Mouse (Mus musculus): ENCODE results near the gene Plppr2. TPM values are rescaled to one million over a fixed set of nuclear protein-coding genes. Genes with fewer than 3 reads are reported as not detected.

Gene Plppr2
- polyA plus RNA-seq, 1 experiment from 2014 or later, result 5.3 TPM

GRCm38 (mm10) chr9:21951977-21952376 is 15.1 kb downstream of the Plppr2 start:
- no peak for ATAC-seq (replicated peaks; ENCODE audit: insufficient number of reproducible peaks, low FRiP score, low TSS enrichment)
- Histone ChIP-seq H3K9me3 (replicated peaks; ENCODE audit: control insufficient read depth, low read length) (no peaks in the 10 kb centered on the region), H3K27me3 (ENCODE audit: control insufficient read depth, insufficient read depth, low read length) (peaks cover 22% of the 10 kb centered on the region), H3K27ac (ENCODE audit: low read depth, low read length) (no peak overlapping the region), H3K4me3 (ENCODE audit: low read depth, low read length) (no peak overlapping the region), H3K4me1 (ENCODE audit: control insufficient read depth, insufficient read depth, low read length) (peaks cover 3% of the 10 kb centered on the region; the same call in 1 of the 2 replicates), H3K4me2 (no peak overlapping the region), H3K36me3 (ENCODE audit: control insufficient read depth, insufficient read depth, low read length) (no peaks in the 10 kb centered on the region), H3K9ac (ENCODE audit: low read depth, low read length) (no peak overlapping the region)
- WGBS (ENCODE audit: insufficient replicate concordance), result 61% methylated on average over 3 of the region's 3 CpGs

GRCm38 (mm10) chr9:21953600-21953999 is 16.8 kb downstream of the Plppr2 start:
- no peak overlapping the region for H3K9ac ChIP-seq (ENCODE audit: low read depth, low read length)
- H3K27me3 ChIP-seq (ENCODE audit: control insufficient read depth, insufficient read depth, low read length), result peaks cover 7% of the 10 kb centered on the region
- ATAC-seq (replicated peaks; ENCODE audit: insufficient number of reproducible peaks, low FRiP score, low TSS enrichment), result no peak
- H3K4me3 ChIP-seq (ENCODE audit: low read depth, low read length), result no peak overlapping the region
- no peak overlapping the region for H3K4me2 ChIP-seq
- WGBS (ENCODE audit: insufficient replicate concordance), result 15% methylated on average over 3 of the region's 3 CpGs
- H3K9me3 ChIP-seq (replicated peaks; ENCODE audit: control insufficient read depth, low read length), result no peaks in the 10 kb centered on the region
- H3K4me1 ChIP-seq (ENCODE audit: control insufficient read depth, insufficient read depth, low read length), result no peaks in the 10 kb centered on the region
- H3K27ac ChIP-seq (ENCODE audit: low read depth, low read length), result no peak overlapping the region
- H3K36me3 ChIP-seq (ENCODE audit: control insufficient read depth, insufficient read depth, low read length), result no peaks in the 10 kb centered on the region; the same call in 1 of the 2 replicates

- H3K9me3 ChIP-seq (replicated peaks; ENCODE audit: control insufficient read depth, low read length), result no peaks in the 10 kb centered on the region
- no peak overlapping the region for H3K4me3 ChIP-seq (ENCODE audit: low read depth, low read length)
- H3K4me2 ChIP-seq, result peak overlapping the region; percentile 65
- WGBS (ENCODE audit: insufficient replicate concordance), result 82% methylated on average over 3 of the region's 3 CpGs
- no peak overlapping the region for H3K27ac ChIP-seq (ENCODE audit: low read depth, low read length)
- no peak for ATAC-seq (replicated peaks; ENCODE audit: insufficient number of reproducible peaks, low FRiP score, low TSS enrichment)
- peaks cover 5% of the 10 kb centered on the region; the same call in 1 of the 2 replicates for H3K27me3 ChIP-seq (ENCODE audit: control insufficient read depth, insufficient read depth, low read length)
- H3K36me3 ChIP-seq (ENCODE audit: control insufficient read depth, insufficient read depth, low read length), result no peaks in the 10 kb centered on the region; the same call in 1 of the 2 replicates
- no peaks in the 10 kb centered on the region for H3K4me1 ChIP-seq (ENCODE audit: control insufficient read depth, insufficient read depth, low read length)
- no peak overlapping the region for H3K9ac ChIP-seq (ENCODE audit: low read depth, low read length)
Observed at GRCm38 (mm10) chr9:21954635-21955034, 17.8 kb downstream of the Plppr2 start.

- H3K27ac ChIP-seq (ENCODE audit: low read depth, low read length), result peak overlapping the region; percentile 16; the same call in 1 of the 2 replicates
- peak overlapping the region; percentile 65 for H3K4me2 ChIP-seq
- no peaks in the 10 kb centered on the region; the same call in 1 of the 2 replicates for H3K36me3 ChIP-seq (ENCODE audit: control insufficient read depth, insufficient read depth, low read length)
- WGBS (ENCODE audit: insufficient replicate concordance), result 1% methylated on average over 18 of the region's 18 CpGs
- peak overlapping the region; percentile 69 for H3K4me3 ChIP-seq (ENCODE audit: low read depth, low read length)
- ATAC-seq (replicated peaks; ENCODE audit: insufficient number of reproducible peaks, low FRiP score, low TSS enrichment), result peak; percentile 55; the same call in 1 of the 2 replicates
- H3K27me3 ChIP-seq (ENCODE audit: control insufficient read depth, insufficient read depth, low read length), result peaks cover 8% of the 10 kb centered on the region; the same call in 1 of the 2 replicates
- no peaks in the 10 kb centered on the region for H3K9me3 ChIP-seq (replicated peaks; ENCODE audit: control insufficient read depth, low read length)
- no peaks in the 10 kb centered on the region for H3K4me1 ChIP-seq (ENCODE audit: control insufficient read depth, insufficient read depth, low read length)
- peak overlapping the region; percentile 87 for H3K9ac ChIP-seq (ENCODE audit: low read depth, low read length)
Observed at GRCm38 (mm10) chr9:21955225-21955569, 18.4 kb downstream of the Plppr2 start.

GRCm38 (mm10) chr9:21955570-21956281 is 18.9 kb downstream of the Plppr2 start, which contains the start of gene Swsap1:
Gene Swsap1 (plus strand): TSS chr9:21955755.
- no peaks in the 10 kb centered on the region for H3K9me3 ChIP-seq (replicated peaks; ENCODE audit: control insufficient read depth, low read length)
- peak within 1 kb of the TSS; percentile 87 for H3K9ac ChIP-seq (ENCODE audit: low read depth, low read length)
- peak within 1 kb of the TSS; percentile 69 for H3K4me3 ChIP-seq (ENCODE audit: low read depth, low read length)
- peak within 1 kb of the TSS; percentile 65 for H3K4me2 ChIP-seq
- no peaks in the 10 kb centered on the region; the same call in 1 of the 2 replicates for H3K36me3 ChIP-seq (ENCODE audit: control insufficient read depth, insufficient read depth, low read length)
- H3K4me1 ChIP-seq (ENCODE audit: control insufficient read depth, insufficient read depth, low read length), result peaks cover 1% of the 10 kb centered on the region; the same call in 1 of the 2 replicates
- H3K27me3 ChIP-seq (ENCODE audit: control insufficient read depth, insufficient read depth, low read length), result peaks cover 11% of the 10 kb centered on the region
- H3K27ac ChIP-seq (ENCODE audit: low read depth, low read length), result peak within 1 kb of the TSS; percentile 89
- peak; percentile 94 for ATAC-seq (replicated peaks; ENCODE audit: insufficient number of reproducible peaks, low FRiP score, low TSS enrichment)
- under 1% methylated on average over 54 of the region's 54 CpGs for WGBS (ENCODE audit: insufficient replicate concordance)

GRCm38 (mm10) chr9:21958372-21958771 is 21.5 kb downstream of the Plppr2 start:
- H3K27ac ChIP-seq (ENCODE audit: low read depth, low read length), result no peak overlapping the region
- 79% methylated on average over 5 of the region's 5 CpGs for WGBS (ENCODE audit: insufficient replicate concordance)
- no peak overlapping the region for H3K4me2 ChIP-seq
- H3K4me1 ChIP-seq (ENCODE audit: control insufficient read depth, insufficient read depth, low read length), result peaks cover 19% of the 10 kb centered on the region
- H3K36me3 ChIP-seq (ENCODE audit: control insufficient read depth, insufficient read depth, low read length), result no peaks in the 10 kb centered on the region; the same call in 1 of the 2 replicates
- peak overlapping the region; percentile 10; the same call in 1 of the 2 replicates for H3K9ac ChIP-seq (ENCODE audit: low read depth, low read length)
- peaks cover 21% of the 10 kb centered on the region for H3K27me3 ChIP-seq (ENCODE audit: control insufficient read depth, insufficient read depth, low read length)
- no peak for ATAC-seq (replicated peaks; ENCODE audit: insufficient number of reproducible peaks, low FRiP score, low TSS enrichment)
- no peak overlapping the region for H3K4me3 ChIP-seq (ENCODE audit: low read depth, low read length)
- no peaks in the 10 kb centered on the region for H3K9me3 ChIP-seq (replicated peaks; ENCODE audit: control insufficient read depth, low read length)

- 90% methylated on average over 7 of the region's 7 CpGs for WGBS (ENCODE audit: insufficient replicate concordance)
- Histone ChIP-seq H3K4me1 (ENCODE audit: control insufficient read depth, insufficient read depth, low read length) (peaks cover 24% of the 10 kb centered on the region), H3K9me3 (replicated peaks; ENCODE audit: control insufficient read depth, low read length) (no peaks in the 10 kb centered on the region), H3K9ac (ENCODE audit: low read depth, low read length) (no peak overlapping the region), H3K4me2 (no peak overlapping the region), H3K4me3 (ENCODE audit: low read depth, low read length) (no peak overlapping the region), H3K27me3 (ENCODE audit: control insufficient read depth, insufficient read depth, low read length) (peaks cover 21% of the 10 kb centered on the region), H3K36me3 (ENCODE audit: control insufficient read depth, insufficient read depth, low read length) (no peaks in the 10 kb centered on the region; the same call in 1 of the 2 replicates), H3K27ac (ENCODE audit: low read depth, low read length) (no peak overlapping the region)
- no peak for ATAC-seq (replicated peaks; ENCODE audit: insufficient number of reproducible peaks, low FRiP score, low TSS enrichment)
Observed at GRCm38 (mm10) chr9:21959244-21959643, 22.4 kb downstream of the Plppr2 start.

- Histone ChIP-seq H3K27ac (ENCODE audit: low read depth, low read length) (no peak overlapping the region; the same call in 1 of the 2 replicates), H3K36me3 (ENCODE audit: control insufficient read depth, insufficient read depth, low read length) (no peaks in the 10 kb centered on the region; the same call in 1 of the 2 replicates), H3K9ac (ENCODE audit: low read depth, low read length) (no peak overlapping the region), H3K4me3 (ENCODE audit: low read depth, low read length) (peak overlapping the region; percentile 57), H3K4me2 (peak overlapping the region; percentile 94), H3K27me3 (ENCODE audit: control insufficient read depth, insufficient read depth, low read length) (peaks cover 21% of the 10 kb centered on the region), H3K4me1 (ENCODE audit: control insufficient read depth, insufficient read depth, low read length) (peaks cover 24% of the 10 kb centered on the region), H3K9me3 (replicated peaks; ENCODE audit: control insufficient read depth, low read length) (no peaks in the 10 kb centered on the region)
- ATAC-seq (replicated peaks; ENCODE audit: insufficient number of reproducible peaks, low FRiP score, low TSS enrichment), result no peak
- WGBS (ENCODE audit: insufficient replicate concordance), result 42% methylated on average over 9 of the region's 9 CpGs
Observed at GRCm38 (mm10) chr9:21960135-21960534, 23.3 kb downstream of the Plppr2 start.

All from heart, embryonic 11.5 days (tissue).